Mouse (Mus musculus): Measurements from ENCODE around the gene Mydgf.

GRCm38 (mm10) chr17:56194357-56194756 lies 10.6 kb upstream of the Mydgf start:
- no peak for TF ChIP-seq POLR2A (IDR thresholded peaks at IDR 0.05; ENCODE audit: low read depth, low read length)
- no peak for TF ChIP-seq CTCF (IDR thresholded peaks at IDR 0.05; ENCODE audit: extremely low read depth, insufficient read depth, insufficient read length, insufficient replicate concordance)
